Mouse (Mus musculus) kidney, embryonic 16.5 days (tissue): ENCODE measurements around the gene Ppm1b. TPM values are rescaled to one million over a fixed set of nuclear protein-coding genes. Genes with fewer than 3 reads are reported as not detected.
A peak's percentile ranks its signal among the peaks of the same experiment; 100 is the strongest.

ENCODE experiments used
- ATAC-seq: fragments of 200-750 bp; cut with Nextera tagmentation; 2 replicates; pipeline ENCODE4 v1.8.0; 2017; ENCODE audit warnings: moderate TSS enrichment; ENCODE audit not compliant: low FRiP score, low TSS enrichment
- H3K27ac ChIP-seq: fragments of 300-500 bp; sonication (generic); 2 replicates; pipeline ENCODE4 v1.5.1; 2014; ENCODE audit warnings: low read length
- H3K27me3 ChIP-seq: fragments of 300-500 bp; sonication (generic); 2 replicates; pipeline ENCODE4 v1.6.1; 2014; ENCODE audit warnings: low read length, control low read depth, mixed read lengths; ENCODE audit not compliant: insufficient read depth
- H3K36me3 ChIP-seq: fragments of 300-500 bp; sonication (generic); 2 replicates; pipeline ENCODE4 v1.6.1; 2014; ENCODE audit warnings: low read length, control low read depth, mixed read lengths; ENCODE audit not compliant: insufficient read depth
- H3K4me1 ChIP-seq: fragments of 300-500 bp; sonication (generic); 2 replicates; pipeline ENCODE4 v1.6.1; 2014; ENCODE audit warnings: low read length, control low read depth, mixed read lengths; ENCODE audit not compliant: insufficient read depth
- H3K4me2 ChIP-seq: fragments of 300-500 bp; sonication (generic); replicated peaks from 2 replicates; pipeline ENCODE4 v1.6.1; 2014; ENCODE audit warnings: low read depth, low read length
- H3K4me3 ChIP-seq: fragments of 300-500 bp; sonication (generic); 2 replicates; pipeline ENCODE4 v1.5.1; 2014; ENCODE audit warnings: mild to moderate bottlenecking, low read length
- H3K9ac ChIP-seq: fragments of 300-500 bp; sonication (generic); replicated peaks from 2 replicates; pipeline ENCODE4 v1.6.1; 2014; ENCODE audit warnings: low read length
- H3K9me3 ChIP-seq: fragments of 300-500 bp; sonication (generic); 2 replicates; pipeline ENCODE4 v1.6.1; 2016; ENCODE audit warnings: low read length, control low read depth
- WGBS: fragments of 180-500 bp; shearing (Covaris S2); extraction: QIAGEN DNeasy Blood & Tissue Kit; methylation state at CpG from one replicate; pipeline ENCODE4 v1.1.7; 2014; 5-methylcytosine and 5-hydroxymethylcytosine counted together
- polyA plus RNA-seq: library from polyadenylated mRNA; unstranded; fragments of >200 nt; fragmentation: Nextera tagmentation; extraction: Ambion mirVana; gene quantifications from 2 replicates; pipeline ENCODE4 v1.2.1, GENCODE M21; 2015

Ppm1b gene
- polyA plus RNA-seq, 1 experiment from 2014 or later, result 73.7 TPM

DNA sequence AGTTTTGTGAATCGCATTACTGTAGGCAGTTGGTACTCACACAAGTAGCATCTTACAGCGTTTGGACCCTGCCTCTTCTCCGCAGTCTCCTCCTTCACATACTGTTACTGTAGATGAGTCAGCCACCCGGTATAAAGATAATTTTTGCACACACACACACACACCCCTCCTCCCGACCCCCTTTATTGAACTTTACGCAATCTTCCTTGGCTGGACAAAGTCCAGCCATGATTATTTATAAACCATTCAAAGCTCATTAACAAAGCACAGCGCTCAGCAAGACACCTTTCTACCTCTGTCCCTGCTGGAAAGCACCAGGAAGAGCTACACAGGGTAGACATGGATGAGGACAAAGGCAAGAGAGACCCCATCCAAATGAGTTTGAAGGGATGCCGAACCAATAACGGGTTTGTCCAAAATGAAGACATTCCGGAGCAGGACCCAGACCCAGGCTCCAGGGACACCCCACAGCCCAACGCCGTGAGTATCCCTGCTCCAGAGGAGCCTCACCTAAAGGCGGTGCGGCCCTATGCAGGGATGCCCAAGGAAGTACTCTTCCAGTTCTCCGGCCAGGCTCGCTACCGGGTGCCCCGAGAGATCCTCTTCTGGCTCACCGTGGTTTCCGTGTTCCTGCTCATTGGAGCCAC, 71.7 kb downstream of the Ppm1b start, which contains the start of gene Slc3a1:
Slc3a1 (plus strand) TSS at position 284 of the 647 bp plus-strand sequence.
- no peak for ATAC-seq
- H3K4me3 ChIP-seq, result no peak within 1 kb of the TSS
- H3K27me3 ChIP-seq, result no peaks in the 10 kb centered on the region
- 90% methylated on average over 20 of the region's 20 CpGs for WGBS
- no peak within 1 kb of the TSS for H3K4me2 ChIP-seq
- H3K9me3 ChIP-seq, result no peaks in the 10 kb centered on the region
- H3K36me3 ChIP-seq, result no peaks in the 10 kb centered on the region
- H3K4me1 ChIP-seq, result no peaks in the 10 kb centered on the region
- H3K9ac ChIP-seq, result no peak within 1 kb of the TSS
- H3K27ac ChIP-seq, result no peak within 1 kb of the TSS; the same call in 1 of the 2 replicates

DNA sequence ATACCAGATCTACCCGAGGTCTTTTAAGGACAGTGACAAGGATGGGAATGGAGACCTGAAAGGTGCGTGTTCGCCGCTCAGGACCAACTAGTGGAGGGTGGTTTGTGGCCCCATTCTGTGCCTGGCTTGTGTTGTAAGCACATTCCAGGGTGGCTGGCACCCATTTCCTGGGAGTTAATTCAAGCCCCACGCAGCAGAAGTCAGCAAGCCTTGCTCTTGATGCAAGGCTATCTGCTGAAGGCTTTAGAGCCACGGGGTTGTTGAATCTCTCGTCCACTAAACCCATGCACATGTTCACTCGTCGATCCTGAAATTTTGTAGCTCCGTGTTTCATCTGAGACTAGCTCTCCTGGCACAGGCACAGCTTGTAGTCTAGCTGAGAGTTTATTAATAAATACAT, 72.3 kb downstream of the Ppm1b start:
- no peaks in the 10 kb centered on the region for H3K4me1 ChIP-seq
- WGBS, result 94% methylated on average over 10 of the region's 10 CpGs
- ATAC-seq, result no peak
- no peaks in the 10 kb centered on the region for H3K27me3 ChIP-seq
- H3K9ac ChIP-seq, result no peak overlapping the region
- H3K4me2 ChIP-seq, result no peak overlapping the region
- no peak overlapping the region for H3K4me3 ChIP-seq
- no peaks in the 10 kb centered on the region for H3K9me3 ChIP-seq
- no peaks in the 10 kb centered on the region for H3K36me3 ChIP-seq
- H3K27ac ChIP-seq, result no peak overlapping the region

DNA sequence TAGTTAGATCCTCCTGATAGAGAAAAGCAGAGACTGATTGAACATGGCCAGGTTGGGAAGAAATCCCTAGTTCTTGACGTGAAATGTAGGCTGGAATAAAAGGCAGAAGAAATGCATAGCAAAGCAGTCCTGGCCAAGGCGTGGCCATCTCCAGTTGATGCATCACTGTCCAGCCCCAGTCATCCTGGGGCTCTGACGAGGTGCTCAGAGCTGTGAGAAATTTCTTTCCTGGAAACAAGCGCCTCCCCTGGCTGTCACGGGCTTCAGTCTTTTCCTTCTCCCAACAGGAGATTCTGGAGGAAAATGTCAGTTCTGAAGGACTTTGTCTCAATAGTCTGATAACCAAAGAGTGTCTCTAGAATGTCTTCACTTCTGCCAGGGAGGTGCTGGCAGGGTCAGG, 74.1 kb downstream of the Ppm1b start:
- no peak for ATAC-seq
- H3K27ac ChIP-seq, result no peak overlapping the region
- no peak overlapping the region for H3K9ac ChIP-seq
- WGBS, result 61% methylated on average over 5 of the region's 5 CpGs
- no peaks in the 10 kb centered on the region for H3K27me3 ChIP-seq
- H3K4me1 ChIP-seq, result peaks cover 3% of the 10 kb centered on the region; the same call in 1 of the 2 replicates
- no peak overlapping the region for H3K4me3 ChIP-seq
- H3K9me3 ChIP-seq, result no peaks in the 10 kb centered on the region
- H3K36me3 ChIP-seq, result no peaks in the 10 kb centered on the region
- H3K4me2 ChIP-seq, result no peak overlapping the region

DNA sequence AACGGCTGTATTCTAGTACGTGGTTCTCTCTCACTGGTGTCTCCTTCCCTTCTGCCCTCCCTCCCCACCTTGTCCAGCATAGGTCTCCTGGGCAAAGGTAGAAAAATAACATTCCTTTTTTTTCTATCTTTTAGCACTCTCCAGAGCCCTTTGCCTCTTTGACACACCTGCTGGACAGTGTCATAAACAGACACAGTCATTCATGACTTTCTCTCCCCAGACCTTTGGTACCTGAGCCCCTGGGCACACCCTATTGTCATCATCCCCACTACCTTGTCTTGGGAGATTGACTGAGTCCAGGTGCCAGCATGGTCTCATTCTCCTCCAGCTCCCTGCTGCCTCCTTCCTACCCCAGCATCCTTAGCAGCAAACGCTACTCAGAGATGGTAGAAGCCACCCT, 76.5 kb downstream of the Ppm1b start:
- no peak for ATAC-seq
- no peaks in the 10 kb centered on the region for H3K36me3 ChIP-seq
- 88% methylated on average over 3 of the region's 3 CpGs for WGBS

DNA sequence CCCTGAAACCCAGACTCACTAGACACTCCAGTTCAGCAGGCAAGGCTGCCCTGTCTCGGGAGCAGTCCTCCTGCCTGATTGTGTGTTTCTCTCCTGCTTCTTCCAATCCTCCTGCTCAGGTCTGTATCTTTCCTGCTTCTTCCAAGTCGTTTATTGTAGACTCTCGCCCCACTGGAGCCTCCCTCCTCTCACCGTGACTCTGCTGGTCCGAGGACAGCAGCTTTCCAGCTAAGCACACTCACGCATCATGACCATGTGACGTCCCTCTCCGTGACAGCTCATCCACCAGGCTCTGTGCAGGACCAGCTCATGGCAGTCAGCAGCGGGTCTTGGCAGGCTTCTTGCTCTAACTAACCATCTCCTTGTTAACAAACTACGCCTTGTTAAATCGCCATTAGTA, 77.5 kb downstream of the Ppm1b start:
- ATAC-seq, result 0 out of 2 replicates have a peak, but pooled peaks have one; percentile 37
- WGBS, result 54% methylated on average over 11 of the region's 11 CpGs
- Histone ChIP-seq H3K27me3 (no peaks in the 10 kb centered on the region), H3K36me3 (no peaks in the 10 kb centered on the region), H3K4me3 (no peak overlapping the region), H3K9ac (no peak overlapping the region), H3K4me2 (no peak overlapping the region), H3K4me1 (peaks cover 3% of the 10 kb centered on the region; the same call in 1 of the 2 replicates), H3K9me3 (no peaks in the 10 kb centered on the region), H3K27ac (no peak overlapping the region)

More for the DNA sequence above, 76.5 kb downstream of the Ppm1b start:
- H3K4me3 ChIP-seq, result no peak overlapping the region
- H3K4me1 ChIP-seq, result peaks cover 3% of the 10 kb centered on the region; the same call in 1 of the 2 replicates
- no peaks in the 10 kb centered on the region for H3K9me3 ChIP-seq
- H3K9ac ChIP-seq, result no peak overlapping the region
- no peak overlapping the region for H3K4me2 ChIP-seq
- no peak overlapping the region for H3K27ac ChIP-seq
- no peaks in the 10 kb centered on the region for H3K27me3 ChIP-seq

DNA sequence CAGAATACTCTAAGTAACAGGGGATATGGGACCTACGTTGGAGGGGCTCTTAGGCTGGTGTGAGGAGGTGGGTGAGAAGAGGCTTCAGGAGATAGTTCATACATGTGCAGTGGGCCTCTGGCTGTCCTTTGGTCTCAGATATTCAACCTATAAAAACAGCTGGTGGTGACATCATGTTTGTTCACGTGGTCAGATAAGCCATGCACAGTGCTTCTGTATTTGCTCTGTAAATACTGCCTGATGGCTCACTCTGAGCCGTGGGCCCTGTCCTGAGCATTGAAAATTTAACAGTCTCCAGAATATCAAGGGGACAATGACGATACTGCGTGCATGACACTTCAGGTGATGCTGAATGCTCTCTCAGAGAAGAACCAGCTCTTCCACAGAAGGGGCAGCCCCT, 81.3 kb downstream of the Ppm1b start:
- Histone ChIP-seq H3K27me3 (no peaks in the 10 kb centered on the region), H3K4me3 (no peak overlapping the region), H3K4me1 (peaks cover 16% of the 10 kb centered on the region), H3K27ac (no peak overlapping the region), H3K9me3 (no peaks in the 10 kb centered on the region), H3K9ac (no peak overlapping the region), H3K36me3 (no peaks in the 10 kb centered on the region), H3K4me2 (no peak overlapping the region)
- 78% methylated on average over 5 of the region's 5 CpGs for WGBS
- no peak for ATAC-seq

DNA sequence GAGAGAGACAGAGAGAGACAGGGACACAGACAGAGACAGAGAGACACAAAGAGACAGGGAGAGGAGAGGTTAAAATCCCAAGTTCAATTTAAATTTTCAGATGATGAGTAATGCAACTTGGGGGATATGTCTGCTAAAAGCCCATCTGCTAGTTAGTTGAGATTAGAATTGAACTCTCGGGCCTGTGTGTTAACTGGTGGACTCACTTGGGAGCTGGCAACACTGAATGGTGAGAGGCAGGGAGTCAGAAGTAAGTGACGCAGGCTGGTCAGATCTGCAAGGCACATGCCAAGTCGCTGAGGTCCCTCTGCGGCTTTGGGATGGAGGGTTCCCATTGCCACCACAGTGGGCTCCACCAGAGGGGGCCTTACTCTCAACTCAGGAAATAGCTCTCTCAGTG, 81.8 kb downstream of the Ppm1b start:
- H3K9me3 ChIP-seq, result no peaks in the 10 kb centered on the region
- H3K4me2 ChIP-seq, result no peak overlapping the region
- 81% methylated on average over 4 of the region's 4 CpGs for WGBS
- no peak overlapping the region for H3K27ac ChIP-seq
- H3K4me3 ChIP-seq, result no peak overlapping the region
- H3K9ac ChIP-seq, result no peak overlapping the region
- H3K27me3 ChIP-seq, result no peaks in the 10 kb centered on the region
- peaks cover 21% of the 10 kb centered on the region for H3K4me1 ChIP-seq
- no peak for ATAC-seq
- H3K36me3 ChIP-seq, result no peaks in the 10 kb centered on the region

DNA sequence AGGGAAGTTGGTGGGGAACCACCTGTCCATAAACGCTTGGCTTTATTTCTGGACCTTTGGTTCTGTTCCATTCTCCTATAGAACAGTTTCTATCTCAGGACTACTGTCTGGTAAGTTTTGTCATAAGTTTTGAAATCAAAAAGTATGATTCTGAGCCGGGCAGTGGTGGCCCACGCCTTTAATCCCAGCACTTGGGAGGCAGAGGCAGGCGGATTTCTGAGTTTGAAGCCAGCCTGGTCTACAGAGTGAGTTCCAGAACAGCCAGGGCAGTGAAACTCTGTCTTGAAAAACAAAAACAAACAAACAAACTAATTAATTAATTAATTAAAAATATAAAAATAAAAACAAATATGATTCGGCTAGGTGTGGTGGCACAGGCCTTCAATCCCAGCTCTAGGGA, 82.2 kb downstream of the Ppm1b start:
- 94% methylated on average over 5 of the region's 5 CpGs for WGBS
- Histone ChIP-seq H3K4me1 (peaks cover 23% of the 10 kb centered on the region), H3K9me3 (no peaks in the 10 kb centered on the region), H3K4me3 (no peak overlapping the region), H3K27me3 (no peaks in the 10 kb centered on the region), H3K4me2 (no peak overlapping the region), H3K27ac (no peak overlapping the region), H3K36me3 (no peaks in the 10 kb centered on the region), H3K9ac (no peak overlapping the region)
- no peak for ATAC-seq

DNA sequence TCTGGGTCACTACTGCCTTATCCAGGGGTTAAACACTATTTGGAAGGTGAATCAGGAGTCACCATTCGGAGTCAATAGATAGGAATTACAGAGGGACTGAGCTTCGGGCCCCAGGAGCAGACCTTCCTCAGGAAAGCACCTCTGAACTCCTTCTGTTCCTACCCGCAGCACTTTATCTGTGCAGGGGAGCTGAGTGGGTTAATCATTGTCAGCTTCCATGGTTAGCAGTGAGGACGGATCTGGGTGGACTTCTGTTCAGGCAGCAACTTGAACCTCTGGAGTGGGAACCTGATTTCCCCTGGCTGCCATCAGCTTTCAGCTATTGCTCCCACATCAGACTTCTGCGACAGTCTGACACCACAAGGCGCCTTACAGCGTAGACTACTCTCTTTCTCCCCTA, 84.4 kb downstream of the Ppm1b start:
- Histone ChIP-seq H3K9me3 (no peaks in the 10 kb centered on the region), H3K27me3 (no peaks in the 10 kb centered on the region), H3K36me3 (no peaks in the 10 kb centered on the region), H3K27ac (peak overlapping the region; percentile 81), H3K4me2 (no peak overlapping the region), H3K4me1 (peaks cover 25% of the 10 kb centered on the region), H3K4me3 (no peak overlapping the region), H3K9ac (no peak overlapping the region)
- 47% methylated on average over 7 of the region's 7 CpGs for WGBS
- peak; percentile 80; the same call in 1 of the 2 replicates for ATAC-seq

DNA sequence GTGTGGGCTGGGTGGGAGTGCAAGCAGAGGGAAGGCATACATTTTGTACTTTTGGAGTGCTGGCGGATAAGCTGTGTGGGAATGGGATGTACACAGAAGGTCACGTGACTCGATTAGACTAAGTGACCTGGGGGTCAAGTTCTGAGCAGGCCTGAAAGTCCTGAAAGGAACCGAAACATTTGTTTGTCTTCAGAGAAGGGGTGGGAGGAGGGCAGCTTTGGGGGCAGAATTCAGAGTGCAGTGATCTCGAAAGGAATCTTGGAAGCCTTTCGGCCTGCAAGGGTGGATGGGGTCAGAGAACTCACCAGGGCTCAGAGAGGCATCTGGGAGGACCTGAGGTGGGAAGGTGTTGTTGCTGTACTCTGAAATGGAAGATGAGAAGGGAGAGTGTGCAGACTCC, 85.9 kb downstream of the Ppm1b start:
- H3K9ac ChIP-seq, result no peak overlapping the region
- H3K9me3 ChIP-seq, result no peaks in the 10 kb centered on the region
- no peaks in the 10 kb centered on the region for H3K36me3 ChIP-seq
- no peak overlapping the region for H3K4me2 ChIP-seq
- peak overlapping the region; percentile 92 for H3K27ac ChIP-seq
- H3K4me3 ChIP-seq, result no peak overlapping the region
- no peaks in the 10 kb centered on the region for H3K27me3 ChIP-seq
- ATAC-seq, result no peak
- 54% methylated on average over 6 of the region's 6 CpGs for WGBS
- H3K4me1 ChIP-seq, result peaks cover 25% of the 10 kb centered on the region
